Mouse (Mus musculus): Measurements from ENCODE around the gene Igf2.

The Igf2 gene

DNA sequence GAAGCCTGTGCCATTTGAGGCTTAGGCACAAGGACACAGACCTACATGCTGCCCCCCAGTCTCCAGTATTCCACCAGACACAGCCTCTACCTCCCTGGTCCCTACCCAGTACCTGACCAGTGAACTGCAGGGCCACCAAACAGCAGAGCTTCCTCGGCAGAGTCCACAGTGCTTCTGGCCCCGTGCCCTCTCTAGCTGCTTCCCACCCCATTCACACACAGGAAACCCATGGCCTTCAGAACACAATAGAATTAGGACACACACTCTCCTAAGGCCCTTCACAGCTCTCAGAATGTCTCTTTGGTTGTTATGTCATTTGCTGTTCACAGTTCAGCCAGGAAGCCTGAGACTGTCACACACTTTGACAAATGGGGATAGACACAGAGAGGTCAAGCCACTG lies at the start of gene Igf2:
TSS of gene Igf2 (minus strand) at position 158 of the 400 bp plus-strand sequence.
- no peak for DNase-seq (ENCODE audit: low read depth)

DNA sequence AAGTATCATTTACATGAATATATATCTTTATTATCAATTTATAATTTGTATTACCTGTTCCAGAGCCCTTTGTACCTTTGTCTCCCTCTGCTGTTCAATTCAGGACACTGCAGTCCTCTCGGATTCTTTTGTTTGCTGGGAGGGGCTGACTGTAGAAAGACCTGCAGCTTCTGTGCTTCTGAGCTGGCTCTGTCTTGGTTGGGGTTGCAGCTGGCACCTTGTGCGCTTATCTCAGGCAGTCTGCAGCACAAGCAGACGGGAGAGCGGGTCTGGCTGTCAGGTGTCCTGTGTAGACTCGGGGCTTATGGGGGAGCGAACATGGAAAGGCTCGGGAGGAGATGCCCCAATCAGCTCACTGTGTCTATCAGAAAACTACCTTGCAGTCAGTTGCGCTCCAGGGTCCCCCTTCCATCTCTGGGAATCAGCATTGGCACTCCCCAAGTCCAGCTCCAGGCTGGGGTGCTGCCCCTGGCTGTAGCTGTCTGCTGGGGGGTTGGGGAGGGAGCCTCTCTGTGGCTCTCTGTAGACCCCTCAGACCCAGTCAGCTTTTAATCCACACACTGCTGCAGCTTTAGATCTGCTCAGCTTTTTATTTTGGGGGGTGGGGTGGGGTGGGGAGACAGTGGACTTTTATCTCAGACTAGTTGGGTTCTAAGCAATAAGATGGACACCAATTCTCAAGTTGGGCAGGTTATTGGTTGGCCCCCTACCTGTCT lies 48.3 kb upstream of the Igf2 start:
- peak; percentile 40 for DNase-seq (ENCODE audit: low read depth)

- DNase-seq (ENCODE audit: low read depth): no peak
Observed at GRCm38 (mm10) chr7:142706873-142707272, 40.3 kb upstream of the Igf2 start.

- DNase-seq (ENCODE audit: low read depth): no peak
Observed at GRCm38 (mm10) chr7:142699334-142699860, 32.8 kb upstream of the Igf2 start.

DNA sequence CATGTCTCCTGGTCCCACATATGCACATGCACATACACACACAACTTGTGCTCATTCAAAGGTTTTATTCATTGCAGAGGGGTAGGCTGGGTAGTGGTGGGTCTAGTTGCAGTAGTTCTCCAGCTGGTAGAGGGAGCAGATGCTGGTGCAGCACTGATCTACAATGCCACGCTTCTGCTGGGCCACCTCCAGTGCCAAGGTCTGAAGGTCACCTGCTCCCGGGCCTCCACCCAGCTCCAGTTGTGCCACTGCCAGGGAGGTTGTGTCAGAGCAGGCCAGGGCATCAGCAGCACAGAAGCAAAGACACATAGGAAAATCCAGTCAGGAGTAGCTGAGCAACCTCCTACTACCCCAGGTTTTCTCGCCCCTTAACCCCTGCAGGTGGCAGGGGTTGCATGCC lies 12.0 kb upstream of the Igf2 start:
- DNase-seq (ENCODE audit: low read depth): no peak

GRCm38 (mm10) chr7:142675644-142676043 lies 9.0 kb upstream of the Igf2 start:
- DNase-seq (ENCODE audit: low read depth): peak; percentile 47

GRCm38 (mm10) chr7:142675141-142675540 lies 8.5 kb upstream of the Igf2 start:
- no peak for DNase-seq (ENCODE audit: low read depth)

DNA sequence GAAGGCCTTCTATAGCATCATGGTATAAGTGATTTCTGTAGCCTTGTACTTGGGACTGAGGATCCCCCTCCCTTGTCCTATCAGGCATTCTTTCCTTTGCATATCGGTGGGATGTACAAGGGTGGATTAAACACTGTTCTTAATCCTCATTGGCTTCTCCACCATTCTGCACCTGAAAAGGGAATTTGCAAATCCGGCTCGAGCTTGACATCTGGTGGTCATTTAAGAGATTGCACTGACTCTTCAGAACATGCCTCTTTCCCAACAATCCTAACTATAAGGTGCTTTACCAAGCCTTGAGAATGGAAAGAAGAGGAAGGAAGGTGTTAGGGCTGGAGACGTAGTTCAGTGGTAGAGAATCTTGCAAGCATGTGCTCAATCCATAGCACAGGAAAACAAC lies 5.5 kb upstream of the Igf2 start:
- no peak for DNase-seq (ENCODE audit: low read depth)

- DNase-seq (ENCODE audit: low read depth): no peak
Observed at GRCm38 (mm10) chr7:142671067-142671466, 4.5 kb upstream of the Igf2 start.

GRCm38 (mm10) chr7:142669751-142670625 lies 3.4 kb upstream of the Igf2 start, which contains the start of gene Gm49394:
TSS of gene Gm49394 (minus strand) at chr7:142669942.
- no peak for DNase-seq (ENCODE audit: low read depth)

DNA sequence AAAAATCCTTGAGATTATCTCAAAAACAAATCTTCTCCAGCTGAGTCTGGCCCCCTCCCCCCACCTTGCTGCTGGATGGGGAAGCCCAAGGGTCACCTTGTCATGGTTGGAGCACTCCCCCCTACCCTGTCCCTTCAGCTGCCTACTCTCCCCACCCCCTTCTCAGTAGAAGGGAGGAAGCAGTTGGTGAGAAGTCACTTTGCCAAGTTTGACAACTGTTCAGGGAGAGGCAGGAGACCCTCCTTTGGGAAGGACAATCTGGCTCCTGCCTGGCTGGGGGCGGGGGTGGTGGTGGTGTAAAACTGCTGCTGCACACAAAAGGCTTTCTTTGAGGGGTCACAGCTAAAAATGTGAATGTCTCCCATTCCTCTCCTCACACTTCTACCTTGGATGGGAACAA lies 1.7 kb upstream of the Igf2 start:
- DNase-seq (ENCODE audit: low read depth): no peak

GRCm38 (mm10) chr7:142667521-142667920 lies 905 bp upstream of the Igf2 start:
- DNase-seq (ENCODE audit: low read depth): no peak

- no peak for DNase-seq (ENCODE audit: low read depth)
Observed at GRCm38 (mm10) chr7:142666109-142666508, 507 bp downstream of the Igf2 start.

- no peak for DNase-seq (ENCODE audit: low read depth)
Observed at GRCm38 (mm10) chr7:142665364-142665763, 1.3 kb downstream of the Igf2 start.

- no peak for DNase-seq (ENCODE audit: low read depth)
Observed at GRCm38 (mm10) chr7:142664465-142665029, 2.1 kb downstream of the Igf2 start.

DNA sequence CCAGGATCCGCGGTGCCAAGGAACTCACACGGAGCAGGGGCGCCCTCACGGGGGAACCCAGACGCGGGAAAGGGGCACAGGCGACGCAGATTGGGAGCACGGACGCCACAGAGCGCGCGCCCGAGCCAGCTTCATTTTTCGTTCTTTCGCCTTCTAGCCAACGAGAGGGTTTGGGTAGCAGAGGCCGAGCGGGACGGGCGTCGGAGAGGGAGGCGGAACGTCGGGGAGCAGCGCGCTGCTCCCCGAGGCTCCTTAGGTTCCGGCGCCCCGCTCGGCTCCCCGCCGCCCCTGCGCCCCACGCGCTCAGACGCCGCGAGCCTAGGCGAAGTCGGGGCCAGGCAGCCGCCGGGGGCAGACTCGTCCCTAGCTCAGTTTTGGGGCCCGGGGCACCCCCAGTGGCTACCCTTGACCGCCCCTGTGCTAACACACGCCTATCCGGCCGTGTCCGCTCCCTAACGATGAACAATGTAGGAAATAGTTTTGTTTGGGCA lies 2.6 kb downstream of the Igf2 start:
- no peak for DNase-seq (ENCODE audit: low read depth)

DNA sequence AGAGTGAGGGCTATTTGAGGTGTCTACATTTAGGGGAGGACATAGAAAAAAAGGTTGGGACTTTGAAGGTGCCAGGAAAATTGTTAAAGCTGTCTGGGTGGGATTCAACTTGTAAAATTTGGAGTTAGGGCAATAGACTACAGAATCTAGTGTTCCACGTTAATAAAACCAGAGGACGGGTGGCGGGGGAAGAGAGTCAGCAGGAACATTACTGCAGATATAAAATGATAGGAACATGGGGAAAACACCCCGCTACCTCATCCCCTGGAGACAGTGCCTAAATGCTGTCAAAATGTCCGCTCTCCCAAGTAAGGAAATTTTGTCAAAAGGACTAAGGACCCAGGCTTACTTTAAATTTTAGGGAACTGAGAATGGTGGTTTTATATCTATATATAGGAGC lies 3.5 kb downstream of the Igf2 start:
- DNase-seq (ENCODE audit: low read depth): no peak

DNA sequence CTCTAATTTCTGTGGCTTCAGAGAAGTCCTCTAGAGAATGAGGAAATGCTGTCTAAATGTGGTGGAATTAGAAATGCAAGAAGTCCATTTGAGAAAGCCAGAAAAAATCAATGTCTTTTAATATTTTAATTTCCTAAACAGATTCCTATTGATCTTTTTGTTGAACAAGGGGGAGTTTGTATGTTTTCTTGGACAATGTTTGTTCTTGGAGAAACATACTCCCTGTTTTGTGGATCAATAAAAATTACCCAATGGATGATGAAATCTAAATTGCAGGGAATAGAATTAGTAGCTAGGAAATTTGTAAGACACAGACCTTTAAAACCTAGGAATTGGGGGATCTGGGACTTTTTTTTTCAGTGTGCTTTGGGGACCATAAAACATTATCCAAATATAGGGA lies 4.8 kb downstream of the Igf2 start:
- no peak for DNase-seq (ENCODE audit: low read depth)

GRCm38 (mm10) chr7:142661046-142661445 lies 5.6 kb downstream of the Igf2 start:
- DNase-seq (ENCODE audit: low read depth): no peak

DNA sequence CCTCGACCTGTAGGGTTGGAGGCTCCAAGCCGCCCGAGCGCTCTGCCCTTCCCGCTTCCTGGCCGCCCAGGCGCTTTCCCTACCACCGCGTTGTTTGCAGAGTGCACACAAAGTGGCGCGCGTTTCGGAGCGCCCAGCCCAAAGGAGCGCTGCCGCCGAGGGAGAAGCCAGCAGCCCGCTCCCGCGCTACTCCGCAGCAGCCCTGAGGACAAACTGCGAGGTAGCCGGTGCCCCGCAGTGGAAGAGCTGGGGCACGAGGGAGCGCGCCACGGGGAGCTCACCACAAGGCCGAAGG lies 6.0 kb downstream of the Igf2 start:
- DNase-seq (ENCODE audit: low read depth): no peak

GRCm38 (mm10) chr7:142659767-142660650 lies 6.6 kb downstream of the Igf2 start:
- no peak for DNase-seq (ENCODE audit: low read depth)
